Mouse (Mus musculus) right cerebral cortex, postnatal 36 days (tissue): ENCODE results near the gene Cpn2.
A peak's percentile ranks its signal among the peaks of the same experiment; 100 is the strongest.

ENCODE experiments used
- DNase-seq, 2 experiments: peaks; one replicate each; pipeline ENCODE4 v3.0.0; 2022; ENCODE audit warnings: low spot score in 2 of 2, mixed read lengths in 1 of 2

The Cpn2 gene

DNA sequence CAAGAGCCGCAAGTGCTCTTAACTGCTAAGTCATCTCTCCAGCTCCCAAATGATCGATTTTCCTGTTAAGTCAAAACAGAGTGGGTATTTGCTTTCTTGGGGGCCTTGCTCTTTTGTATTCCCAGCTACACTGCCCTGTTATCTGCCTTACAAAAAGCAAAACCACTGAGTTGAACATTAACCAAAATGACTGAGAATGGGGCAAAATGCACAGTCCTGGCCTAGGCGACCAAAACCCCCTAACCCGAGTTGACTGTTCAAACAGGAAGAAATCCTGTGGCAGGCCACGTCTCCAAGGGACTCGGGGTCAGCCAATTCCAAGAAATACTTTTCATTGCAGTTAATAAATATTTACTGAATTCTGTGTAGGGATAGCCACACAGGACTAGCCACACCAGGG, 28.5 kb downstream of the Cpn2 start:
- no peak for DNase-seq

DNA sequence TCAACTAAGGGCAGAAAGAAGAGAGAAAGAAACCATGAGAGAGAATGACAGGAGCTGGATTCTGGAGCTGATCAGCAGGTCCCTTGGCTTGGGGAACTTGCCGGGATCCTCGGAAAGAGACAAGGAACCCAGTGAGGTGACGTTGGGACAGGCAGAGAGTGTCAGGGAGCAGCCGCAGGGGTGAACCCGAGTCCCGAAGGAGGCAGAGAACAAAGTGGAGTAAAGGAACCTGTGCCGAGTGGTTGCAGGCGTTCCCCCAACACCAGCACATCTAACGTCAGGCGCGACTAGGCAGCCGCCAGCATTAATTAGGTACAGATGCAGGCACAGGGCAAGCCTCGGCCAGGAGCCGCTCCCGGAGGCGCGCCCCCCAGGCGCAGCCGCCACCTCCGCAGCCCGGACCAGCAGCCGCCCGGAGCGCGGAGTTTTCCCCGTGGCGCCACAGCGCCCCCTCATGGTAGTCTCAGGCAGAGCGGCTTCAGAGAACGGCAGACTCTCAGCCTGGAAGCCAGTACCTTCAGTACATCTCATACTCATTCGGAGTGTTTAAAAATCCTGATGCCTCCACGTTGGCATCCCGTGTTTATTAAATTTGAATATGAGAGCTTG, 31.1 kb downstream of the Cpn2 start:
- peak; percentile 49 to 54 for DNase-seq

DNA sequence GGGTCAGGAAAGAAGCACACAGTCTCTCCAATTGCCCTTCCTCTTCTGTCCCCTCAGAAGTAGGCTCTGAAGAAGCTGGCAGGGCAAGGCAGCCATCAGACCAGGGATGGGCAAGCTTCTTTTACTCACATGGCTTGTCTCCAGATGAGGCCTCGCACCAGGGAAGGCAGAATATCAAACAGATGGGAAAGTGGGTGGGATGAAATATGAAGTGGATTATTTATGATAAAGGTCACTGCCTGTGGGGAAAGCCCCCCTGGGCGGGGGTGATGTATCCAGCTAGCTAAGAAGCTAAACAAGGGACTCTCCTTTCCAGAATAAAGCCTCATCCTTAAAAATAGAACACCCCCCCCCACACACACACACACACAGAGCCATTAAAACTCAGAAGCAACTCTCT, 31.7 kb downstream of the Cpn2 start:
- DNase-seq = peak; percentile 12 to 19

DNA sequence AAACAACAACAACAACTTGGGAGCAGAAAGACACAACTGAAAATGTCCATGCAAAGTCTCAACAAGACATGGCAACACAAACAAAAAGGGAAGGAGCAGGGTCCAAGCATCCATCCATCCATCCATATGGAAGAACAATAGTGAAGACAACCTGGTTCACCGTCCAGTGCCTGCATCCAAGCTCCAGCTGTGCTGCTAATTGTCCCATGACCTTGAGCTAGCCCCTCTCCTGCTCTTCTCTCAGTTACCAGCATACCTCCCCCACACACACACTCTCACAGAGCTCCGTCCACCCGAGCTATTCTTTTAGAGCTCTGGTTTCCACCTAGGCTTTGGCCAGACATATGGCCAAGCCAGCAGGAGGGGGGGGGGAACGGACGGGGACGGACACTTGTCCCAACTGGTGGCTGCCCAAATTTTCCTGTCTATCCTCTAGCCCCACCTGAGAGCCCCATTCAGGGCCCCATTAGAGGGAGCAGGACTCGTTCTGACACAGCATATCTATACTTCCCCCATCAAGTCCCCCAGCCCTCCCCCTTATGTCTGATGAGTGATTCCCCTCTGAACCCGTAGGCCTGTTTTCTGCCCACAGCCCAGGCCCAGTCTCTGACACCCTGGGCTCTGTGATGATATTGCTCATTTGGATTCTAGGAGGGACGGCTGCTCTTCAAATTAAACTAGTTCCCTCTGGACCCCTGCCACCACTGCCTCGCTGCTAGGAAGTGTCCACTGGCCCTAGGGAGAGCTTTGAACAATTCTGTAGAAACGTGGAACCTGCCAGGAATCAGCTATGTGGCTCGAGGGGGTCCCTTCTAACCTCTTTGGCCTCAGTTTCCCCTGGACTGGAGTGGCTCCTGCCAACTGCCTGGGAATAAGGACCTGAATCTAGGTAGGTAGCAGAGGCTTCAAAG, 32.4 kb downstream of the Cpn2 start:
- no peak for DNase-seq

DNA sequence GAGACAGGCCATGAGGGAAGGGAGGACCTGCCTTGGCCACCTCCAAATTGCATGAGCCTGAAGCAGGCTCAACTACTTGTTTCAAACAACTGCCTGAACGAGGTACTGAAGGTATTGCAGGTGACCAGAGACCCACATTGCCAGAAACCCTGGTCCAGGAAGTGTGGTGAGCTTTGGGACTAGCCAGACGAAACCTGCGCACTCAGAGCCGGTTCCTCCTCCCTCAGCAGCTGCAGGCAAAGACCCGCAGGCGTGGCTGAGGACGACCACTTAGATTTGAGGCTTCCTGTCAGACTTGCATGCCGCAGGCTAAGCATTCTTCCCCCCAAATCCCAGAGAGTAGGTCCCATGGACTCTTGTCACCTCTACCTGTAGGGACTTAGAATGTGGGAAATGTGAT, 33.2 kb downstream of the Cpn2 start:
- no peak for DNase-seq

DNA sequence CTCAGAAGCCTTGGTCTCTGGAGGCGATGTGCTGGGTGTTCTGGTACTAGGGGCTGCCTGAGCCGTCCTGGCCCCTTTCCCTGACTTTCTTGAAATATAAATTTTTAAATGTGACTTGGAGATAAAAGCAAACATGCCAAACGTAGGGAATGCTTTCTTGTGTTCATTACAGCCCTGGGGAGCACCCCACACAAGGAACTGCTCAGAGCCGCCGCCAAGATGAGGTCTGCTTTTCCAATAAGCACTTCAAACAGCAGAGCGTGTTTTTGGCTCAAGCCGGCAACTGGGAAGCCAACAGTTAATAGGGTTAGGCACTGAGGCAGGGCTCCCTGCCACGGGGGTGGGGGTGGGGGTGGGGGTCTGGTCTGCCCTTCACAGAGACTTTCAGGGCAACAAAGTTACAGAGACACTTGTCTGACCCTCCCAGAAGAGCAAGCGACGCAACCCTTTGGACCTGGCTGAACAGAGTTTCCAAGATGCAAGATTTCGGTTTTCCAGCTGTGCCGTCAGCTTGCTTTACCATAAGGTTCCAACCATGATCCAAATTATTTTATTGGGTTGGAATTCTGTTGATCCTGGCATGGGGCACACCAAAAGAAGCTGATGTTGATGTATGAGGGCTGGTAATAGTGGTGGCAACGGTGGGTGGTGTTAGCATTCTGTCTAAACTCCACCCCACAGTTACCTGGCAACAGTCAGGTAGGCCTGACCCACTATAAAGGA, 35.3 kb downstream of the Cpn2 start:
- no peak for DNase-seq

DNA sequence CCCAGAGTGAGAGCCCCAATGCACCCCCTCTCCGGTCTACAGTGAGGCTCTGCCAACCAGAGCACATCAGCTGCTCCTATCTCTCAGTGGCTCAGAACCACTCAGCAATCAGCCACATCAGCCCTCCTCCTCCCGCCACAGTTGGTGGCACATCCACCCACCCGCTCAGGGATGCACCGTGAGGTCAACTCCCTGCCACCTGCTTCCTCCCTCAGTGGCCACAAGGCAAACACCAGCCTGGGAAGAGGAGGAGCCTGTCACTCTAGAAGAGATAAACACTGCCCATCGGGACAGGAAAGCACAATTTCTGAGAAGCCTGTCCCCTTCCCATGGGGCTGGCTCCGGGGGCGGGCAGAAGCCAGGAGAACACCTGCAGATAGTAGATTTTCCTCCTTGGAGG, 39.9 kb downstream of the Cpn2 start:
- DNase-seq = no peak

DNA sequence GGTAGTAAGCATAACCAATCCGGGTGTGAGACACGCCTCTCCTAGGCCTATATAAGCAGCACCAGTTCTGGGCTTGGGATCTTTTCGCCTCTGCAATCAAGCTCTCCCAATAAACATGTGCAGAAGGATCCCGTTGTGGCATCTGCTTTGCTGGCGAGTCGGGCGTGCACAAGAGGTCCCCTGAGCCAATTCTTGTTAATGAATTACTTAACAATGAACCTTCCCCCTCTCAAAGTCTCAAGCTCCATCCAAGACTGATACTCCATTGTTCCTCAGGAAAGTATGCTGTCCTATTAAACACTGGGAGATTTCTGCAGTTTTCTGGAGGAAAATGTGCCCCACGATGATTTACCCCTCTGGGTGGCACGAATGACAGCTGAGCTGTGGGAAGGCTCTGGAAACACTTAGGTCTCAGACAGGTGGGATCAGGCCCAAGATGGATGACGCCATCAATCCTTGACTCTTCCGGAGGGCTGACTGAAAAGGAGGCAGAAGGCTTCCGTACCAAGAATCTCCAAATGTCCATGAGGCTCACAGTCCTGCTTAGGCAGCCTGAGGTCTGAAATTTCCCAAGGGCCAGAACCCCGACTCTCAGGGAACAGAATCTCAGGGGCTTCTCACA, 46.0 kb downstream of the Cpn2 start:
- no peak for DNase-seq

DNA sequence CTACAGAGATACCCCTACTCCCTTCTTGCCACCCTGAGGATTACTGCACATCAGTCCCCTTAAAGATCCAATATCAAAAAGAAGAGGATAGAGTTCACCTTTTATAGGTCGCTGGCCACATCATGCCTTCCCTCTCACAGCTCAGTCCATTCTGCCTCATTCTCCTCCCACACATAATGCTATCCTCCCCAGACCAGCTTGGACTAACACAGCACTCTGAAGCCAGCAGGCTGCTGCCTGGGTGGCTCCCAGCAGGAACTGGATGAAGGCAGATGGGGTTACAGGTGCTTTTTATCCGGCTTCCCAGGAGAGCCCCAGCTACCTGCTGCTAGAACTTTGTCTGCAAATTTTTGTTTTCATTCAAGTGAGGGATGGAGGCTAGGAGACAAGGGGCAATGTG, 51.5 kb downstream of the Cpn2 start:
- no peak for DNase-seq

DNA sequence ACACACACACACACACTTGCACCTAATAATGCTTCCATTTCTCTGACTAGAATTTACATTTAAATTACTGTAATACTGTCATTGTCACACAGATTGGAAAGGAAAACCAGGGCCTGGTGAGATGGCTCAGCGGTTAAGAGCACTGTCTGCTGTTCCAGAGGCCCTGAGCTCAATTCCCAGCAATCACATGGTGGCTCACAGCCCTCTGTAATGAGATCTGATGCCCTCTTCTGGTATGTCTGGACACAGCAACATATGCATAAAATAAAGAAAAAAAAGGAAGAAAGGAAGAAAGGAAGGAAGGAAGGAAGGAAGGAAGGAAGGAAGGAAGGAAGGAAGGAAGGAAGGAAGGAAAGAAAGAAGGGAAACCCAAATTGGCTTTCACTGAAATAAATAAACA, 53.7 kb downstream of the Cpn2 start:
- DNase-seq = no peak

DNA sequence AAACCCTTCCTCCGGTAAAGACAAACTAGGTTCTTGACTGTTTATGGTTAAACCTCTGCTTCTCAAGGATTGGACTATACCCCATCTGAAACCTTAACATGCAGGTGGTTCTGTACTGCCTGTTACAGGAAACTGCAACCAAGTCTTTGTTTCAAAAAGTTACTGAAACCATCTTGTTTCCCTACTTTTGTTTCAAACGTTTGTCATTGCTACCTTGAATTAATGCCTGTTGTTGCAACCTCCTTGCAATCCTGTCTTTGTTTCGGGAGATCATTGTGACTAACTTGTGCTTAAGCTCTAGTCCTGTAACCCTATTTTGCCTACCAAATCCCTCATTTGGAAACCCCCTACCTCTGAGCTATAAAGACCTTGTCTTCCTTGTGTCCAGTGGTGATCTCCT, 55.3 kb downstream of the Cpn2 start:
- DNase-seq = no peak

DNA sequence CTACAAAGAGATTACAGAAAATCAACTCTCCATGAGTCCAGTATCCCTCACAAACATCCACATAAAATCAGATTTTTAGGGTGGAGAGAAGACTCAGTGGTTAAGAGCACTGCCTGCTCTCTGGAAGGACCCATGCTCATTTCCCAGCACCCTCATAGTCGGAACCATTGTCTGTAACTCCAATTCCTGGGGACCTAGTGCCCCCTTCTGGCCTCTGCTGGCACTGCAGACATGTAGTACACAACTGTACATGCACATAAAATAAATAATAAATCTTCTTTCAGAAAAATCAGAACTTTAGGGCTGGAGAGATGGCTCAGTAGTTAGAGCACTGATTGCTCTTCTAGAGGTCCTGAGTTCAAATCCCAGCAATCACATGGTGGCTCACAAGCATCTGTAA, 58.0 kb downstream of the Cpn2 start:
- no peak for DNase-seq

DNA sequence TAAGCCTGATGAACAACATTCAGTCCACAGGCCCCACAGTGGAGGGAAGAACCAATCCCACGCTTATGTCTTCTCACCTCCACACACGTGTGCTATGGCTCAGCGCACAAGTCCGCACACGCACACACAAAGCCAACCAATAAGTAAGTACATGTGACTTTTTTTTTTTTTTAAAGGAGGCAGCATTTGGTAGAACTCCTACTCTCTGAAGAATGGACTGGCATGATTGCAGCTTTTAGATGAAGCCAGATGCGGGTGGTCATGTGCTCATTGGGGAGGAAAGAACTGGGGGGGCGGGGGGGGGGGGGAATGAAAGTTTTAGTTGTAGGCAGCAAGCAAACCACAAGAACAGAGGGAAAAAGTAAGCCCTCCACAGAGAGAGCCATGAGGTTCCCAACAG, 59.3 kb downstream of the Cpn2 start:
- DNase-seq = no peak

DNA sequence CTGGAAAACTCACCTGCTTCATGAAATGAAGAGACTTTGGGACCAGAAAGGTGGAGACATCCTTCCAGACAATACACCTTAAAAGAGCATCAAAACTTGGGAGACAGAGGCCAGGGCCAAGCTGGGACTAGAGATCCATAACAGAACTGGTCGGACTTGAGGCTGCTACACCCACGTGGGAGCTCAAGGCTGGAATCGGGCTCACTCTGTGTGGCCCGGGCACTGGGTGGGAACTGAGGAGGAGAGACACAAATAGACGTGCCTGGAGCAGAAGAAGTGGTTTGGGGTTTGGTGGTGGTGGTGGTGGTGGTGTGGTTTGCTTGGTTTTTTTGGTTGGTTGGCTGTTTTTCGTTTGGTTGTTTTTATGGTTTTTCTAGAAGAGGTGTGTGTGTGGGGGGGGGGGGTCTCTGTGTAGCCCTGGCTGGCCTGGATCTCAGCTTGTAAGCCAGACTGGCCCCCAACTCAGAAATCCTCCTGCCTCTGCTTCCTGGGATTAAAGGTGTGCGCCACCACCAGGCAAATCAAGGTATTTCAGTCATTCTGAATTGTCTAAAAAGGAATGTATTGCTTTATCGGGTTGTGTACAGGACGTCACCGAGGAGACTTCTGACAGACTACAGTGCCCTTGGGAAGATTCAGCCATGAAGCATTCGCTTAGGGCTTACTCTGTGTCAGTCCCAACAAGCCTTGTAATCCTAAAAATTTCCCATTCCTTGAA, 60.0 kb downstream of the Cpn2 start:
- DNase-seq = no peak
